Mouse (Mus musculus) retina, adult 2 months (tissue): ENCODE results near the gene Nfib.

Source experiments
- DNase-seq: peaks from one replicate; pipeline ENCODE4 v3.0.0-alpha.2; 2012; ENCODE audit warnings: low read depth, low spot score

Gene Nfib

DNA sequence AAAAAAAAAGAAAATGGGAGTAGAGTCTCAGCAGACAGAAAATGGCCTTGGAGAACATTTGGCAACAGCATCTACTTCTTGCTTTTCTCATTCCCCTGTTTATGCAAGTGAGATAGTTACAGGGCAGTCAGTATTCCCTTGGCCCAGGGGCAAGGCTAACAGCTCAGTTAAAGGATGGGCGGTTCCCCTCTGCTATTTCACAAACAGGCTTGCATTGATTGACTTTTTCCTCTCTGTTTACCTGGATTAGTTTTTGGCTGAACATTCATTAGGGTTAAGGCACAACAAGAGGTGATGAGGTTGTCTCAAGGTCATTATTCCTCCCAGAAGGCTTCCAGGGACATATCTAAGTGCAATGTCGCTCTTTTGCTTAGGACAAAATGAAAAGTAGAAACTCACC lies 308.7 kb downstream of the Nfib start:
- no peak for DNase-seq

DNA sequence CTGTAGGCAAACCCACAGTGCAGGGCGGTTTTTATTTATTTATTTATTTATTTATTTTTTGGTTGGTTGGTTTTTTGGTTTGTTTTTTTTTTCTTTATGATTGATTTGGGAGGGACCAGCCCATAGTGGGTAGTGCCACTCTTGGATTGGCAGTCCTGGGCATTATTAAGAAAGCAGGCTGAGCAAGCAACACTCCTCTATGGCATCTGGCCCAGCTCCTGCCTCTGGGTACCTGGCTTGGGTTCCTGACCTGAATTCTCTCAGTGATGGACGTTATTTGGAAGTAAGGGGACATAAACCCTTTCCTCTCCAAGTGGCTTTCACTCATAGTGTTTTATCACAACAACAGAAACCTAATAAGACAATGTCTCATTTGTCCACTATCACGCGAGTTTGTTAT lies 309.5 kb downstream of the Nfib start:
- DNase-seq: no peak

DNA sequence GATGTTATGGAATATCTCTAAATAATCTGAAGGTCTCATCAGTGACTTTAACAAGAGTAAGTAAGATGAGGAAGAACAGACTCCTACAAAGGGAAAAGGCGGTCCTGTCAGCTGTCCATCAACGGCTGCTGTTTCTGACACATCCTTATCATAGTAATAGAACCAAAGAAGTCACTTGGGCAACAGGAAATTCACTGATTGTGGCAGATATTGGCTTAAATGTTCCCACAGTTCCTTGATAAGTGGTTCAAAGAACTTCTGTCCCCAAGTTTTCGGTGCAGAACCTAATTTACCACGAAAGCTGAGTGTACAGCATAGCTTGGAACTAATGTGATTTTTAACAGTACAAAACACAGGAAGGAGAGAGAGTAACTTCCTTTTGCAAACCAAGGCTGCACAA lies 311.2 kb downstream of the Nfib start:
- DNase-seq: no peak

DNA sequence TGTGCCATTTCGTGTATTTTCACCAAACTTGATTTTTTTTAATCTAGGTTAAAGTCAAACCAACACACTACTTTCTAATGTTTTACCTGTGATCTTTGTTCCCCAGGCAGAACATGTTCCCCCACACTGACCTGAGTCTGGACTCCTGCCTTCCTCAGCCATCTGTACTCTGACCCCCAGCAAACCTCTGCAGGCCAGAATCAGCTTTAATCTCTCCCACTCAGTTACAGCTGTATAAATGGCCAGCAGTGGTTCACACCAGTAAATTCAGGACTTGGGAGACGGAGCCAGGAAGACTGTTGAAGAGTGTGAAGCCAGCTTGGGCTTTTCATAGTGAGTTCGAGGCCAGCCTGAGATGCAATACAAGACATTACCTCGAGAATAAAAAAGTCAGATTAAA lies 312.5 kb downstream of the Nfib start:
- no peak for DNase-seq

DNA sequence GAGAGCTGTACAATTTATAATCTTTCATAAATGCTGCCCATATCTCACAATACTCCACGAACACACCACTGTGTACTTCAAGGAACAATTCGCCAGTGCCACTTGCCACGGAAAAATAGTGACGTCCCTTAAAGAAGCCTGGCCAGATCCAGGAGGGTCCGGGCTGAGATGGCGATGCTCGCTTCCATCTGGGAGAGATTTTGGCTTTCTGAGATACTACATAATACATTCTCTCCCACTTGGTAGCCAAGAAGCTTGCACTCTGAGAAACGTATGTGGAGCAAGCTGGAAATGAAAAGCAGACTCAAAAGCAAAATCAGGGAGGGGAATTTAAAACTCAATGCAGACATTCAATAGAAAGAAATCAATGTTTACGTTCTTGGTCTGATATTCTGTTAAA lies 313.1 kb downstream of the Nfib start:
- DNase-seq: no peak

DNA sequence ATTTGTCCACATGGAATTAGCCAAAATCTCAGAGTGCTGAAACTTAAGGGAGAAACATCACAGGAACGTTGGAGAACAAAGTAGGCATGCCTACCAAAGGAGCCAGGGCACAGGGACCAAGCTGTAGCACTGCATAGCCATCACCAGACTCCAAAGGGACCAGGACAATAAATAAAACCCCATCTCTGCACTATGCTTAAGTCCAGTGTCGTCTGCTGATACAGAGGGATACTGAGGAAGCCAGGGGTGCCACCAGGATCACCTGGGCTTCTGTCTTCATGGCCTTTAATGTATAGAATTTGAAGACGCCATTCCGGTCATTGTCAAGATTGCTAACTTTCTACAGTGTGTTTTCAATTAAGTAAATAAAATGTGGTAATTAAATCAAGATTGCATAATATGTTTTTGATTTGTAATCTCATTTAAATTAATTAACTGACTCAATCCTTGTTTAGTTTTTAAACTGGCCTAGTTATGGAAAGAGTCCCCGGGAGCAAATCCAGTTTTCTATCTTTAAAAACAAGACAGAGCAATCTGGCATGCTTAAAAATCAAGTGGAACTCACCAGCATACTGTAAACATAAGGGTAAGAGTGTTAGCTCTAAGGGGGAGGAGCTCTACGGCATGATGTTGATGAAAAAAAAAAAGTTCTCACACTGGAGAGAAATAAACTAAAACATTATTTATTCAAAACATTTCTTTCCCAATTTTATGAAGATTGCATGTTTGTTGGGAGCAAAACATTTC lies 313.7 kb downstream of the Nfib start:
- DNase-seq: no peak

DNA sequence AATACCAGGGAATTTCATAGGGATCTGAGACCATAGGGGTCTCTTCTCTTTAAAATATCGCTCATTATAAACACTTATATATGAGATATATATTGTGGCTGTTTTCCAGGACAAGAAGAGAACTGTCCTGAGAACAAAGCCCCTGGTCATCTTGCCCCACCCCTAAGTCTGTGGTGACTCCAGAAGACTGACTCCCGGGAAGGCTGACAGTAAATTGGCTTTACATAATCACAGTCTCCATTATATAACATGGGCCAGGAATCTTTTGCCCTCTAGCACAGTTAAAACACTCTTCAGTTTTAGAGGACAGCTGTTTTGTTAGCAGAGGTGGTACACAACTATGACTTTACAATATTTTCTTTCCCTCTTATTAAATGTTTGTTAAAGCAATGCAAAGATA lies 315.0 kb downstream of the Nfib start:
- DNase-seq: no peak

DNA sequence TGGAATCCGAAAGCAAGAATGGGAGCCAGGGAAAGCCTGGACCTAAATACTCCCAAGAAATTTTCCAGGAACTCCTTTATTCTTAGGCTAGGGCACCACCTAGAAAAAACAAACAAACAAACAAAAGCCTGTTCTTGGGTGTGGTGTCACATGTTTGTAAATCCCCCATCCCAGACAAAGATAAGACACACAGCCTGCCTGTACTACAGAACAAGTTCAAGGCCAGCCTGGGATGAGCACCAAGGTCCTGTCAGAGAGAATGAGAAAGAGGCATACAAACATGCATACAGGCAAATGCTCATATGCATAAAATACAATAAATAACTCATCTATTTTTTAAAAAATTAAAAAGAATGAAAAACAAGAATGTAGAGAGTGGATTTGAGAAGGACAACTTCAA lies 315.7 kb downstream of the Nfib start:
- no peak for DNase-seq

DNA sequence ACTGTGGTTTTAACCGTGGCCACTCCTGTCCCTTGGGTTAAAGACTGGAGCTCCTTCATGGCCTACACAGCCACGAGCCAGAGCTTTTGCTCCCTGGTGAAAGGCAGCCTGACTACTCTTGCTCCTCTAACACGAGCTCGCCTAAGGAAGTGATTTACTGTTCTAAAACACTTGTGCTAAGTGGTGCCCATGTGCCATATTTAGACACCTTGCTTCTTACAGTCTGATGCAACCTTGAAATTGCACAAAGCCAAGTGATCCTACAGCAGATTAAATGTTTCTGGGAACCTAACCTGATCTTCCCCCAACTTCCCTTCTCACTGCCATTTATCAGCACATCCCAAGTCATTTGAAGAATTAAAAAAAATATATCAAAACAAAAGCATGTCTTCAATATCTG lies 317.9 kb downstream of the Nfib start:
- DNase-seq: no peak

DNA sequence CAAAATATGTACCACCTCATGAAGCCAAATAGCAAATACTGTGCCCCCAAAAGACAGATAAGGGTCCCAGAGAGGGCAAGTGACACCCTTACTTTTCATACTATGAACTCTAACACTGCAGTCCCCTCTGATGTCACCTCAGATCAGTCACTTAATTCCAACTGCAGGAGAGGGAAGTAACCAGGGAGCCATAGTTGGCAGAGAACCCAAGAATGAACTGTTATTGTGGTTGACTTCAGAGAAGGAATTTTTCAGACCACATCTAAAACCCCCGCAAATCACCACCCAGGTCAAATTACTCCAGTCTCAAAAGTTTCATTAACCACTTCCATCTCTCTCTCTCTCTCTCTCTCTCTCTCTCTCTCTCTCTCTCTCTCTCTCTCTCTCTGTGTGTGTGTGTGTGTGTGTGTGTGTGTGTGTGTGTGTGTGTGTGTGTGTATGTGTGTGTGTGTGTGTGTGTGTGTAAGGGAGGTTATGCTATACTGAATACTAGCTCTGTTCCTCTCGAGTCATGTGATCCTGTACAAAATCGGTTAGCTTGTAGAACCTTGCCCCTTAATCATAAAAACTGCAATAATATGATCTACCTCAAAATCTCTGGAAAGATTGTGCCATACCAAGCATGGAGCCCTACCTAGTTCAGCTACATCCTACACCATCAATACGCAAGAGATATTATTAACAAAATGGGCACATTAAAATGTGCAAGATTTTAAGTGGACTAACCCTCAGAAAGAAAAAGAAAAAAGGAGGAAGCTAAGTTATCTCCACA lies 319.1 kb downstream of the Nfib start:
- DNase-seq: no peak

DNA sequence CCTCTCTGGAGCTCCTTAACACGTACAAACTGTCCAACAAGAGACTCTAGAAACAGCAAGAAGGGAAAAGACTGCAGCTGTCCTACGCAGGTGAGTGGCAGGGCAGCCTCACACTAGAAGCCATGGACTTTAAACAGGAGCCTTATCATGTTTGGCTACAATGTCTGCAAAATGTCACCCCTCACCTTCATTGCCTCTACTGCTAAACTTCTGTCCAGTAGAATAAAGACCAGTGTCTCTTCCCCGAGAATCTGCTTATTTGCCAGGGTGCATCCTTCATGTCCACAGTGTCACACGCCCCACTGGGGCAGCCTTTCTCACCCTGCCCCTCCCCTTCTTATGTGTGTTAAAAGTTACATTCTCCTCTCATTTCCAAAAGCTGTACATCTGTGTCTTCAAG lies 319.9 kb downstream of the Nfib start:
- DNase-seq: no peak

DNA sequence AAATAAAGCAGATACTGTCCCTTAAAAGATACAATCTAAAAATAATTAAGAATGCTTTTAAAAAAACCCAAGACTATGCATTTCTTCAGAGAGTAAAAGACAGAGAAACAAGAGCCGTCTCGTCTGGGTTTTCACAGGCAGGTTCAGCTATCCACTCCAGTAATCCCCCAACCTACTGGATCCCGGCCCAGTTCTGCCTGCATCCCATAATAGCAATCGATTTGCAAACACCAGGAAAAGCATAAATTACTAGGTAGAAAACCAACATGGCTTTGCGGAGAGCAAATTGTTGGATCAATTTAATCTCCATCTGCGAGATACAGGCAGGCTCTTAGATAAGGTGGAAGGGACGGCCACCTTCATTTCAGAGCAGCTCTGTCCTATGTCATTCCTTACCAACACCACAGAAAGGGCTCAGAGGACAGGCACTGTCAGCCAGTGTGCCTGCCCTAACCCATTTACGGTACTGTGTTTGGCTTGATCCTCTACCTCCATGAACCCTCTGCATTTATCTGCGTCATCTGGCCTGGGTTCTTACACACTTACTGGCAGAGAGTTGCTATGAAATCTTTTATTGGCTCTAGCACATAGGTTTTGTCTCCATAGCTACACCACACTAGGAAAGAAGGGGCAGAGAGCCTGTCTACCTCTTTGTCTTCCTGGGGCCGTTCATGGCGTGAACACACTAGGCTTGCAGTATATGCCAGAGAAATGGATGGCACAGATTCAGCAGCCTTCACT lies 321.4 kb downstream of the Nfib start:
- DNase-seq: no peak

DNA sequence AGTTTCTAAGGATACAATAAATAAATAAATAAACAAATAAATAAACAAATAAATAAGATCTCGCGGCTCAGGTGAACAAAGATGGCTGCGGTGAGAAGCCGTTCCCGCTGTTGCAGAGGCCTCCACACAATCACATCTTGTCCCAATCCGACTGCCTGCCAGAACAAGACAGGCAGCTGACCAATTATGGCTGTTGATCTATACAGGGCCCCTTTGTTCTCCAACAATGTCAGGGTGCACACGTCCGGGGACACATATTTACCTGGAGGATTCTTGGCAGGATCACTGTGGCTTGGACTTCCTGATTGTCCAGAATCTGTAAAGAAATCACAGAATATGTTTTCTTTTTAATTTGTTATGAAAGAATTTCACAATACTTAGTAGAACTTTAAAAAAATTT lies 322.2 kb downstream of the Nfib start:
- DNase-seq: no peak

DNA sequence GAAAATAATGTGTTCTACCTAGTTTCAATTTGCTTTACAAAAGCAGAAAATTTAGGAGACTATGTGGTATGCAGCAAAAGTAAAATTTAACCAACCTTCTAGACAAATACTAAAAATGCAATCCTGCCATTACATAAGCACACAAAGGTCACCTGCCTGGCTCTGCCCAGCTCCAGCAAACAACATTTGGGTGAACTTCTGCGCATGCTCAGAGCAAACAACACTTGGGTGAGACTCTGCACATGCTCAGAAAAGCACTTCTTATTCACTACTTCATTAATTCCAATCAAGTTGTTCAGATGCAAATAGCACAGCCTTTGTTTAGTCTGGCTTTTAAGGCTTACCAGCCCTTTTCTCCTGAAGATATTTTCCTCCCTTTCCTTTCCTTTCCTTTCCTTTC lies 323.8 kb downstream of the Nfib start:
- DNase-seq: no peak

DNA sequence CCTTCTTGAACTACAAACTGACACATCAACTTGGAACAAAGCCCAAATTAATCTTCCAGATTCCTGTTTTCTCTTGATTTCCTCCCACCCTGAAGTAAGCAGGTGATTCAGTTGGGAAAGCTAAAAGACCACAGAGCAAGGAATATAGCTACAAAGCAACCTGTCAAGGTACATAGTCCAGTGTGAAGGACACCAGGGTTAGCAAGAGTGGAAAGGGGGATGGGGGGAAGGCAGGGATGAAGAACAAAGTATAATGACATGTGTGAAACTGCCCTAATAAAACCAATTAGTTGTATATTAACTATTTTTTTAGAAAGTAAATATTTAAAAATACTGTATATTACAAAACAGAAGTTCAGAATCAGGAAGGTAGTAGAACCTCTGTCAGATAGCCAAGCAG lies 325.0 kb downstream of the Nfib start:
- DNase-seq: no peak

DNA sequence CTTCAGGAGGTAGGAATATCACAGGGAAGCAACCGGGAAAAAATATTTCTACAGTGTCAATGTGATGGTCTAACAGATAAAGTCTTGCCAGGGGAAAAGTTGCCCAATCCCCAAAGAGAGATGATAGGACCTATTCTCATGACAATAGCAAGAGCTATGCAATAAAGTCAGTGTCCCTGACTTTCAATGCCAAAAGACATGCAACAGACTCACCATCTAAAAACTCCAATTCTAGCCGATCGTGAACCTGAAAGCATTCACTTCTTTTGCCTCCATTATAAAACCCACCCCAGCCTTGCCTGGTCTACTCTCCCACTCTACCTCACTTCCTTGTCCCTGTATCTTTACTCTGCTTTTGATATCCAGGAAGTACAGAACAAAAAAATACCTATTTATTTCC lies 327.5 kb downstream of the Nfib start:
- no peak for DNase-seq

DNA sequence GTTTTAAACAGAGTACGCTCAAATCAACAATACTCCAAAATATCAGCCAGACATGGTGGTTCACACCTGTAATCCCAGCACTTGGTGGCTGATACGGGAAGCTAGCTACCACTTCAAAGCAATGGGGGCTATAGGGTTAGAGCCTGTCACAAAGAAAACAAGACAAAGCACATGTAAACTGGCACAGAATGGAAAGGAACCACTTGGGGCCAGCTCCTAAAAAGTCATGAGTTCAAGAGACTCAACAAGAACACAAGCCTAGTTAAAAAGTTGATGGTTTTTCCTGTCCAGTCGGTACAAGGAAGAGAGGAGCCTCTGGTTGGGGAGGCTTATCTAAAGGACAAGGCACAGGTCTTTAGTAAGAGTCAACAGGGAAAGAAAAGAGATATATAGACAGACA lies 327.9 kb downstream of the Nfib start:
- no peak for DNase-seq

DNA sequence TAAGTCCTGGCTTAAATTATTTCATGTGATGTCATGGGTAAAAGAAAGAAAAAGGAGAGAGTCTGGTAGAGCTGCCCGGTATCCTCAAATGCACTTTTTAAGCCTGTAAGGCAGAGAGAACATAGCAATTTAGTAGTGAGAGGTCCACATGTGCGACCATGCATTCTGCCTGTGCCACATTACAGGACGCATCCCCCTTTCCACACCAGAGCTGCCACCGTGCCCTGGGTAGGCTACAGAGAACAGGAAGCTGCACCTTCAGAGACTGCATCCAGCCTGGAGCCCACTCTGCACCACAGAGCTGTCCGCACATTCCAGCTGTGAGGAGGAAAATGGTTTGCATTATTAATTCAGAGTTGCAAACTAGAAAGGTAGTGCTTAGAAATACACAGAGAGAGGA lies 331.0 kb downstream of the Nfib start:
- no peak for DNase-seq

DNA sequence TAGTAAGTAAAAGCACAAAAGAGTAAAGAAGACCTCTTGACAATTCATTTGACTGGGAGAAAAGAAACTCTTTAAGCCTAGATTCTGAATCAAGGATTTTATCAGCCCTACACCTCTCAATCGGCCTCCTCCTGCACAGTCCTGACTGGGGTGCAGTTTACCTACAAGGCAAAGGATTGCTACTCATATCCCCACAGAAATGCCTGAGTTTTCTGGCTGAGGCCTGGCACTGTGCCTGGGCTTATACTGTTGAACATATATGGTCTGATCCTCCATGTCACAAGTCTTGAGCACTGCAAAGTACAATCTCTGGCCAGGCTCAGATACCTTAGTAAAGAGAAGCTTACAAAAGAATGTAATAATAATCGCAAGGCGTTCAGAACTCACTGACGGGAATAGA lies 333.3 kb downstream of the Nfib start:
- DNase-seq: no peak

DNA sequence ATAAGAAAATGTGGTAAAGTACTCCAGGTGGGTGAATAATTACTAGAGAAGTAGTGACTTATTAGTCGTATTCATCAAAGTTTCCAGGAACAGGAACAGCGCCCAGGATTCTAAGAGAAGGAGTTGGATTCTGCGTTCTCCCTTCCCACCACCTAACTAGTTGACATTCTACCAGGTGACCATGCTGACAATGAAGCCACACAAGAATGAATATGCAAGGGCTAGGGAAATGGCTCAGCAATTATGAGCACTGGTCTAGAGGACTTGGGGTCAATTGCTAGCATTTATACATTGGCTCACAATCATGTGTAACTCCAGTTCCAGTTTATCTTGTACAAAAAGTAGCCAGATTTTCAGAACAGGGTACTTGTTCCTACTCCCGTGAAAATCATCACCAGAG lies 334.1 kb downstream of the Nfib start:
- DNase-seq: no peak

DNA sequence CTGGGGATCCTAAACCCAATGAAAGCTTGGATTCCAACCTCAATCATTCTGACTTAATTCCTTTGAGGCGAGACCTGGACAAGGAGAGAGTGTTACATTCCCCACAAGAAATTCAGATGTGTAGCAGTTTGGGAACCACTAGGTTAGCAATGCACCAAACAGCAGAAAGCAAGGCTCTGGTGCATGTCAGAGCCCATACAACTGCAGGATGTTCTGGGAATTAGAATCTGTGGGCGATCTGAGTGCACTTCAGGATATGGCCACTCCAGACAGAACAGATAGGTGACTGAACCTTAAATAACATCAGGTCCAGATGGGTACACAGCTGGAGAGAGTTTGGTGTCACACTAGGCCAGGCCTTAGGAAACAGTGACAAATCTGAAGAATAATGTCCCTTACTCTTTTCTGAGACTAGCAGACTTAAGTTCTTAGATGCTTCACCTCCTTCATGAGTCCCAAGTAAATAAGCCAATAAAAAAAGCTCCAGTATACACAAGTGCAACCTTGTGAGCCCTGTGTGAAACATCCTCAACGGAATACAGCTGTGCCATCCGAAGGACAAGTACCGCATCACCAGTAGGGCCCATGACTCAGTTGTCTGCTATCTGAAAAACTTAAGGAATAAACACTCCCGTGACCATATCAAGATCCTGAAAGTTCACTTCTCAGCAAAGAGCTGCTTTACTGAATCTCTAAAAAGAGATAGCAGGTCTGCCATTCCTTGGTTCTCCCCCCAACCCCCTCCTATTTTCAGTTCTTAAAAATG lies 336.4 kb downstream of the Nfib start:
- DNase-seq: no peak
